Mouse (Mus musculus): ENCODE measurements around the gene Pipox. TPM values are rescaled to one million over a fixed set of nuclear protein-coding genes. Genes with fewer than 3 reads are reported as not detected.

Pipox gene
- polyA plus RNA-seq, 1 experiment, result 3.8 TPM

- Histone ChIP-seq H3K27ac (ENCODE audit: insufficient read depth, low read length) (no peak overlapping the region), H3K4me1 (ENCODE audit: control insufficient read depth, insufficient read depth, low read length) (peaks cover 8% of the 10 kb centered on the region), H3K4me3 (ENCODE audit: insufficient read depth, low read length) (no peak overlapping the region)
- TF ChIP-seq CTCF (IDR thresholded peaks at IDR 0.05; ENCODE audit: extremely low read depth, insufficient read depth, low read length) (no peak), POLR2A (IDR thresholded peaks at IDR 0.05; ENCODE audit: extremely low read depth, insufficient read depth, low read length) (no peak)
Observed at GRCm38 (mm10) chr11:77854641-77855040, 39.3 kb downstream of the Pipox start.

- no peak overlapping the region for H3K27ac ChIP-seq (ENCODE audit: insufficient read depth, low read length)
- H3K4me3 ChIP-seq (ENCODE audit: insufficient read depth, low read length), result no peak overlapping the region
- peaks cover 8% of the 10 kb centered on the region for H3K4me1 ChIP-seq (ENCODE audit: control insufficient read depth, insufficient read depth, low read length)
- no peak for TF ChIP-seq POLR2A (IDR thresholded peaks at IDR 0.05; ENCODE audit: extremely low read depth, insufficient read depth, low read length)
- no peak for TF ChIP-seq CTCF (IDR thresholded peaks at IDR 0.05; ENCODE audit: extremely low read depth, insufficient read depth, low read length)
Observed at GRCm38 (mm10) chr11:77852941-77853668, 40.8 kb downstream of the Pipox start.

GRCm38 (mm10) chr11:77852195-77852594 lies 41.7 kb downstream of the Pipox start:
- TF ChIP-seq CTCF (IDR thresholded peaks at IDR 0.05; ENCODE audit: extremely low read depth, insufficient read depth, low read length), result no peak
- no peak for TF ChIP-seq POLR2A (IDR thresholded peaks at IDR 0.05; ENCODE audit: extremely low read depth, insufficient read depth, low read length)
- Histone ChIP-seq H3K27ac (ENCODE audit: insufficient read depth, low read length) (no peak overlapping the region), H3K4me1 (ENCODE audit: control insufficient read depth, insufficient read depth, low read length) (peaks cover 9% of the 10 kb centered on the region), H3K4me3 (ENCODE audit: insufficient read depth, low read length) (no peak overlapping the region)

- H3K27ac ChIP-seq (ENCODE audit: insufficient read depth, low read length), result peak overlapping the region; percentile 78
- TF ChIP-seq POLR2A (IDR thresholded peaks at IDR 0.05; ENCODE audit: extremely low read depth, insufficient read depth, low read length) (no peak), CTCF (IDR thresholded peaks at IDR 0.05; ENCODE audit: extremely low read depth, insufficient read depth, low read length) (no peak)
- peaks cover 9% of the 10 kb centered on the region for H3K4me1 ChIP-seq (ENCODE audit: control insufficient read depth, insufficient read depth, low read length)
- H3K4me3 ChIP-seq (ENCODE audit: insufficient read depth, low read length), result no peak overlapping the region
Observed at GRCm38 (mm10) chr11:77851483-77852010, 42.3 kb downstream of the Pipox start.

- peaks cover 9% of the 10 kb centered on the region for H3K4me1 ChIP-seq (ENCODE audit: control insufficient read depth, insufficient read depth, low read length)
Observed at GRCm38 (mm10) chr11:77850401-77851244, 43.3 kb downstream of the Pipox start.

GRCm38 (mm10) chr11:77849151-77849550 lies 44.7 kb downstream of the Pipox start:
- Histone ChIP-seq H3K4me3 (ENCODE audit: insufficient read depth, low read length) (no peak overlapping the region), H3K4me1 (ENCODE audit: control insufficient read depth, insufficient read depth, low read length) (peaks cover 9% of the 10 kb centered on the region), H3K27ac (ENCODE audit: insufficient read depth, low read length) (peak overlapping the region; percentile 46; the same call in 1 of the 2 replicates)
- no peak for TF ChIP-seq CTCF (IDR thresholded peaks at IDR 0.05; ENCODE audit: extremely low read depth, insufficient read depth, low read length)
- TF ChIP-seq POLR2A (IDR thresholded peaks at IDR 0.05; ENCODE audit: extremely low read depth, insufficient read depth, low read length), result no peak

More at GRCm38 (mm10) chr11:77850401-77851244, 43.3 kb downstream of the Pipox start:
- TF ChIP-seq CTCF (IDR thresholded peaks at IDR 0.05; ENCODE audit: extremely low read depth, insufficient read depth, low read length) (no peak), POLR2A (IDR thresholded peaks at IDR 0.05; ENCODE audit: extremely low read depth, insufficient read depth, low read length) (no peak)
- Histone ChIP-seq H3K27ac (ENCODE audit: insufficient read depth, low read length) (peak overlapping the region; percentile 78), H3K4me3 (ENCODE audit: insufficient read depth, low read length) (no peak overlapping the region)

- no peak overlapping the region for H3K4me3 ChIP-seq (ENCODE audit: insufficient read depth, low read length)
- peak overlapping the region; percentile 74 for H3K27ac ChIP-seq (ENCODE audit: insufficient read depth, low read length)
- H3K4me1 ChIP-seq (ENCODE audit: control insufficient read depth, insufficient read depth, low read length), result peaks cover 9% of the 10 kb centered on the region
- TF ChIP-seq CTCF (IDR thresholded peaks at IDR 0.05; ENCODE audit: extremely low read depth, insufficient read depth, low read length), result no peak
- no peak for TF ChIP-seq POLR2A (IDR thresholded peaks at IDR 0.05; ENCODE audit: extremely low read depth, insufficient read depth, low read length)
Observed at GRCm38 (mm10) chr11:77848131-77848530, 45.8 kb downstream of the Pipox start.

GRCm38 (mm10) chr11:77847599-77848128 lies 46.2 kb downstream of the Pipox start:
- TF ChIP-seq CTCF (IDR thresholded peaks at IDR 0.05; ENCODE audit: extremely low read depth, insufficient read depth, low read length) (no peak), POLR2A (IDR thresholded peaks at IDR 0.05; ENCODE audit: extremely low read depth, insufficient read depth, low read length) (no peak)
- Histone ChIP-seq H3K4me3 (ENCODE audit: insufficient read depth, low read length) (no peak overlapping the region), H3K4me1 (ENCODE audit: control insufficient read depth, insufficient read depth, low read length) (peaks cover 9% of the 10 kb centered on the region), H3K27ac (ENCODE audit: insufficient read depth, low read length) (peak overlapping the region; percentile 74)

- Histone ChIP-seq H3K27ac (ENCODE audit: insufficient read depth, low read length) (no peak overlapping the region), H3K4me1 (ENCODE audit: control insufficient read depth, insufficient read depth, low read length) (peaks cover 9% of the 10 kb centered on the region), H3K4me3 (ENCODE audit: insufficient read depth, low read length) (no peak overlapping the region)
- TF ChIP-seq CTCF (IDR thresholded peaks at IDR 0.05; ENCODE audit: extremely low read depth, insufficient read depth, low read length) (no peak), POLR2A (IDR thresholded peaks at IDR 0.05; ENCODE audit: extremely low read depth, insufficient read depth, low read length) (no peak)
Observed at GRCm38 (mm10) chr11:77843906-77844200, 50.0 kb downstream of the Pipox start.
